Mouse (Mus musculus): ENCODE measurements at regions not wholly inside any gene's neighbourhood (a gene's known extent, or its start where the extent isn't known, plus 50 kb on each side); places are given as distances from the start of the nearest gene placed in this dataset.

DNA sequence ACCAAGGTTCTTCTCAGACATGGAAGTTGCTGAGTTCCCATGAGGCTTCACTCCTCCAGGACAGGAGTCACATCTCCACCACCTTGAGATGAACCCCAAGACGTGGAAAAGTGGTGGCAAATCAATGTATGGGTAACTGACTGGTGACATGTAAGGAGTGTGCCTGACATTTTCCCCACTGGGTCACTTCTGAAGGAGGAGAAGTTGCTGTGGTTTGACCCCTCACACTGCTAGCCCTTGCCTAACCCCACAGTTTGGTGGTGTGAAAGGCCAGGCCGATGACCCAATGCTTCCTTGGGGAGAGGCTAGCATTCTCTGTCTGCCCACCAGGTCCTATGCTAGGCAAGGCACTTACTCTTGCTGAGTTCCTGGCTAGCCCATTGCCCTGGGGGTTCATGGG lies 242.4 kb downstream of the 4933412E24Rik start:
- no peak for TF ChIP-seq POLR2A (IDR thresholded peaks at IDR 0.05; ENCODE audit: insufficient read depth, low read length)
- TF ChIP-seq EP300 (IDR thresholded peaks at IDR 0.05; ENCODE audit: insufficient read depth, low read depth, low read length) = no peak
- TF ChIP-seq CTCF (IDR thresholded peaks at IDR 0.05; ENCODE audit: low read depth, low read length) = no peak

Measured in ES-Bruce4 (cell line).